Mouse (Mus musculus) adrenal gland, postnatal 4 days (tissue): ENCODE measurements around the gene Gtpbp1. TPM values are rescaled to one million over a fixed set of nuclear protein-coding genes. Genes with fewer than 3 reads are reported as not detected.

ENCODE experiments used
- DNase-seq, 2 experiments: peaks; one replicate each; pipeline ENCODE4 v3.0.0; 2021 to 2022; ENCODE audit warnings: low spot score in 2 of 2, mixed read lengths in 2 of 2
- total RNA-seq, 2 experiments: library from RNA; stranded (reverse); gene quantifications; 2 replicates each; pipeline ENCODE4 v1.2.3; 2021

The Gtpbp1 gene
- total RNA-seq, 2 experiments from 2014 or later = 32.4 to 37.0 TPM

GRCm38 (mm10) chr15:79751772-79752171 lies 61.1 kb downstream of the Gtpbp1 start:
- no peak for DNase-seq

- DNase-seq = peak; percentile 55 to 60
These were observed 62.2 kb downstream of the Gtpbp1 start for GRCm38 (mm10) chr15:79752742-79753419.

- DNase-seq = no peak
These were observed 62.7 kb downstream of the Gtpbp1 start for GRCm38 (mm10) chr15:79753420-79753752.

GRCm38 (mm10) chr15:79753873-79754272 lies 63.2 kb downstream of the Gtpbp1 start:
- DNase-seq = no peak

- DNase-seq = no peak
These were observed 64.5 kb downstream of the Gtpbp1 start for GRCm38 (mm10) chr15:79755176-79755575.

- no peak for DNase-seq
These were observed 65.5 kb downstream of the Gtpbp1 start for GRCm38 (mm10) chr15:79755977-79756625.

GRCm38 (mm10) chr15:79757118-79757517 lies 66.5 kb downstream of the Gtpbp1 start:
- DNase-seq = no peak

- DNase-seq = no peak
These were observed 70.3 kb downstream of the Gtpbp1 start for GRCm38 (mm10) chr15:79760956-79761355.

- no peak for DNase-seq
These were observed 72.4 kb downstream of the Gtpbp1 start for GRCm38 (mm10) chr15:79763001-79763400.

- DNase-seq = no peak
These were observed 73.1 kb downstream of the Gtpbp1 start for GRCm38 (mm10) chr15:79763601-79764246.

GRCm38 (mm10) chr15:79764539-79765267 lies 74.1 kb downstream of the Gtpbp1 start:
- DNase-seq = no peak

- DNase-seq = no peak
These were observed 74.7 kb downstream of the Gtpbp1 start for GRCm38 (mm10) chr15:79765361-79765760.

GRCm38 (mm10) chr15:79766168-79766567 lies 75.5 kb downstream of the Gtpbp1 start:
- no peak for DNase-seq

- no peak for DNase-seq
These were observed 76.0 kb downstream of the Gtpbp1 start for GRCm38 (mm10) chr15:79766586-79767071.

- no peak for DNase-seq
These were observed 76.8 kb downstream of the Gtpbp1 start for GRCm38 (mm10) chr15:79767327-79767961.

GRCm38 (mm10) chr15:79768302-79768701 lies 77.7 kb downstream of the Gtpbp1 start:
- no peak for DNase-seq

GRCm38 (mm10) chr15:79770629-79771240 lies 80.1 kb downstream of the Gtpbp1 start:
- DNase-seq = no peak
